Mouse (Mus musculus): Measurements from ENCODE around the gene Arfgef3. TPM values are rescaled to one million over a fixed set of nuclear protein-coding genes. Genes with fewer than 3 reads are reported as not detected.

Gene Arfgef3
- total and polyA plus RNA-seq, 3 experiments, result 0.28 to 11.0 (median 0.50) TPM

- no peaks in the 10 kb centered on the region for H3K79me2 ChIP-seq (replicated peaks; ENCODE audit: control insufficient read depth, extremely low read depth, insufficient read depth, poor library complexity, severe bottlenecking)
- peaks cover 0 to 19% of the 10 kb centered on the region in 2 experiments for H3K36me3 ChIP-seq (replicated peaks in 1 of 2; ENCODE audit: control insufficient read depth in 1 of 2, insufficient read depth in 1 of 2, low read length in 1 of 2)
- no peak for TF ChIP-seq MAFK (IDR thresholded peaks at IDR 0.05; ENCODE audit: insufficient replicate concordance, low read length)
- TF ChIP-seq ELF1 (IDR thresholded peaks at IDR 0.05; ENCODE audit: low read depth, low read length), result no peak
- no peak for TF ChIP-seq NRF1 (IDR thresholded peaks at IDR 0.05; ENCODE audit: low read depth, low read length)
- no peak for TF ChIP-seq USF1 (IDR thresholded peaks at IDR 0.05; ENCODE audit: low read depth, low read length)
- TF ChIP-seq UBTF (IDR thresholded peaks at IDR 0.05; ENCODE audit: low read depth, low read length), result no peak
- TF ChIP-seq MAX (IDR thresholded peaks at IDR 0.05; ENCODE audit: low read length), result no peak
- no peak for TF ChIP-seq E2F4 (IDR thresholded peaks at IDR 0.05; ENCODE audit: insufficient replicate concordance, low read depth, low read length)
- no peak for TF ChIP-seq POLR2A (IDR thresholded peaks at IDR 0.05; ENCODE audit: low read depth, low read length)
- TF ChIP-seq NELFE (IDR thresholded peaks at IDR 0.05; ENCODE audit: low read depth, low read length), result no peak
- TF ChIP-seq EP300 (IDR thresholded peaks at IDR 0.05; ENCODE audit: low read length), result no peak
- no peak for TF ChIP-seq RAD21 (IDR thresholded peaks at IDR 0.05; ENCODE audit: low read depth, low read length)
- no peak for TF ChIP-seq SIN3A (IDR thresholded peaks at IDR 0.05; ENCODE audit: low read length)
- no peak for TF ChIP-seq TBP (conservative IDR thresholded peaks at IDR 0.05; ENCODE audit: low read depth, low read length)
- no peak for DNase-seq (ENCODE audit: extremely low read depth)
- no peak overlapping the region for H3K27ac ChIP-seq (ENCODE audit: insufficient read depth, low read depth)
- no peaks in the 10 kb centered on the region for H3K9me3 ChIP-seq (replicated peaks; ENCODE audit: low read length)
- in situ Hi-C loops (cut with MboI; ENCODE audit: low pct_ligation_motif_present, low pct_unique_long_range_greater_than_20kb, low sequenced_read_pairs) (no loop called here), dilution Hi-C loops (cut with MboI; ENCODE audit: extremely low pct_ligation_motif_present, extremely low pct_unique_long_range_greater_than_20kb, low sequenced_read_pairs) (no loop called here)
- H3K4me3 ChIP-seq (replicated peaks in 1 of 3; ENCODE audit: low read depth in 2 of 3, low read length in 2 of 3, poor library complexity in 1 of 3), result no peak overlapping the region
- no peaks in the 10 kb centered on the region for H3K27me3 ChIP-seq (replicated peaks)
- H3K4me1 ChIP-seq (ENCODE audit: control insufficient read depth in 1 of 2, insufficient read depth in 2 of 2), result peaks cover 0 to 3% of the 10 kb centered on the region in 2 experiments; a peak in 1 of 4 replicates
- H3K9ac ChIP-seq (ENCODE audit: insufficient read depth, low read depth), result no peak overlapping the region
- H3K4me2 ChIP-seq (ENCODE audit: insufficient read depth, low read depth, poor library complexity, severe bottlenecking), result no peak overlapping the region
Measured at GRCm38 (mm10) chr10:18589455-18589854, 154.3 kb downstream of the Arfgef3 start.

- Histone ChIP-seq H3K4me3 (replicated peaks in 1 of 3; ENCODE audit: low read depth in 2 of 3, low read length in 2 of 3, poor library complexity in 1 of 3) (no peak overlapping the region), H3K9ac (ENCODE audit: insufficient read depth, low read depth) (no peak overlapping the region), H3K27ac (ENCODE audit: insufficient read depth, low read depth) (no peak overlapping the region), H3K36me3 (replicated peaks in 1 of 2; ENCODE audit: control insufficient read depth in 1 of 2, insufficient read depth in 1 of 2, low read length in 1 of 2) (peaks cover 0 to 1% of the 10 kb centered on the region in 2 experiments), H3K4me2 (ENCODE audit: insufficient read depth, low read depth, poor library complexity, severe bottlenecking) (no peak overlapping the region), H3K4me1 (ENCODE audit: control insufficient read depth in 1 of 2, insufficient read depth in 2 of 2) (no peaks in the 10 kb centered on the region), H3K27me3 (replicated peaks) (no peaks in the 10 kb centered on the region), H3K79me2 (replicated peaks; ENCODE audit: control insufficient read depth, extremely low read depth, insufficient read depth, poor library complexity, severe bottlenecking) (0 out of 2 replicates have a peak, but pooled peaks cover 2% of the 10 kb centered on the region), H3K9me3 (replicated peaks; ENCODE audit: low read length) (no peaks in the 10 kb centered on the region)
- in situ Hi-C loops (cut with MboI; ENCODE audit: low pct_ligation_motif_present, low pct_unique_long_range_greater_than_20kb, low sequenced_read_pairs) (no loop called here), dilution Hi-C loops (cut with MboI; ENCODE audit: extremely low pct_ligation_motif_present, extremely low pct_unique_long_range_greater_than_20kb, low sequenced_read_pairs) (no loop called here)
- TF ChIP-seq CHD1 (IDR thresholded peaks at IDR 0.05; ENCODE audit: low read depth, low read length) (no peak), MAZ (IDR thresholded peaks at IDR 0.05; ENCODE audit: low read depth, low read length) (no peak), GABPA (IDR thresholded peaks at IDR 0.05; ENCODE audit: insufficient replicate concordance, low read depth, low read length) (no peak), CHD2 (IDR thresholded peaks at IDR 0.05; ENCODE audit: low read length) (no peak), MEF2A (IDR thresholded peaks at IDR 0.05; ENCODE audit: borderline replicate concordance, low read depth, low read length) (no peak), JUN (IDR thresholded peaks at IDR 0.05; ENCODE audit: insufficient read depth, low read depth, low read length) (no peak), ETS1 (conservative IDR thresholded peaks at IDR 0.05; ENCODE audit: low read depth, low read length) (no peak), NRF1 (IDR thresholded peaks at IDR 0.05; ENCODE audit: low read depth, low read length) (no peak), ZC3H11A (IDR thresholded peaks at IDR 0.05; ENCODE audit: low read depth, low read length) (no peak), TCF12 (IDR thresholded peaks at IDR 0.05; ENCODE audit: low read depth, low read length) (no peak), PAX5 (IDR thresholded peaks at IDR 0.05; ENCODE audit: low read length) (no peak), RAD21 (IDR thresholded peaks at IDR 0.05; ENCODE audit: low read depth, low read length) (no peak), POLR2A (IDR thresholded peaks at IDR 0.05; ENCODE audit: low read depth, low read length) (no peak), MXI1 (IDR thresholded peaks at IDR 0.05; ENCODE audit: low read depth, low read length) (no peak), CTCF (conservative IDR thresholded peaks at IDR 0.05 in 1 of 2, IDR thresholded peaks at IDR 0.05 in 1 of 2; ENCODE audit: low read depth in 2 of 2, low read length in 2 of 2) (no peak), ZMIZ1 (IDR thresholded peaks at IDR 0.05; ENCODE audit: low read depth, low read length) (no peak), RCOR1 (conservative IDR thresholded peaks at IDR 0.05; ENCODE audit: low read depth, low read length) (no peak)
- no peak for DNase-seq (ENCODE audit: extremely low read depth)
Measured at GRCm38 (mm10) chr10:18584188-18584587, 159.6 kb downstream of the Arfgef3 start.

Measured in CH12.LX (cell line).